Mouse (Mus musculus) CD4-positive, CD25-positive, alpha-beta regulatory T cell, adult 2 months (primary cell): ENCODE measurements around the gene Car5a.

Source experiments
- DNase-seq: peaks from one replicate; pipeline ENCODE4 v3.0.0-alpha.2; 2012; ENCODE audit warnings: low read depth, low spot score

Car5a gene

DNA sequence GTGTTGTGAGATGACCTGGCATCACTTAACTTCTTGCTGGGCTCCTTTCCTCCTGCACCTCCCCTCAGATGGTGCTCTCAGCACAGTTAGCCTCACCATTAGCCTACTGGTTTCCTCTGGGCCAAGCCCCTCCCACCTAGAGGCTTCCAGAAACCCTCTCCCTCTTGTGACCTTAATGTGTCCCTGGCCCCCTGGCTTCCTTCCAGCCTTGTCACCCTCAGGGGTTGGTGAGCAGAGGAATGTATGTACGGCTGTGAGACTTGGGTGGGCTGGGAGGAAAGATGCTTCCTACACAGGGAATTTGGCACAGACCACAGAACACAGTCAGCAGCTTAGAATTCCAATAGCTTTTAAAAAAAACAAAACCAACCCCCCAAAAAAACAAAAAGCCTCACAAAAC, 63.9 kb downstream of the Car5a start:
- no peak for DNase-seq

DNA sequence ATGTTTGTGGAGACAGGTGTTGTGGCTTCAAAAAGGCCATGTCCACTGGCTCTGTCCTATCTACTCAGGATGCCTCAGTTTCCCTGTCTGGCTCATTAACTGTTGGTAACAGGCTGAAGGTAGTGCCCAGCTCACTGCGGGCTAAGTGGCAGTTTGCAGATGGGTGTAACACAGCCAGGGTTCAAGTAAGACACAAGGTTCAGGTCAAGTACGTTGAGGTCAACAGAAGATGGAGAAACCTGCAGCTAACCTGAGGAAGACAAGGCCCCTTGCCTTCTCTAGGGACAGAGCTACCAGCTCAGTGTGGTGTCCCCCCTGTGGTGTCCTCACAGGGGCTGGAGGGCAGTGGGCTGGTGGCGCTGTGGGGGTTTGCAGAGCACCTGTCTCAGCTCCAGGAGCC, 65.0 kb downstream of the Car5a start:
- DNase-seq: no peak

GRCm38 (mm10) chr8:121877828-121878480, 66.8 kb downstream of the Car5a start:
- DNase-seq: no peak

- no peak for DNase-seq
Measured at GRCm38 (mm10) chr8:121877212-121877611, 67.5 kb downstream of the Car5a start.

- DNase-seq: no peak
Measured at GRCm38 (mm10) chr8:121875517-121875916, 69.2 kb downstream of the Car5a start.

- no peak for DNase-seq
Measured at GRCm38 (mm10) chr8:121875045-121875444, 69.7 kb downstream of the Car5a start.

GRCm38 (mm10) chr8:121874031-121874430, 70.7 kb downstream of the Car5a start:
- peak; percentile 56 for DNase-seq

DNA sequence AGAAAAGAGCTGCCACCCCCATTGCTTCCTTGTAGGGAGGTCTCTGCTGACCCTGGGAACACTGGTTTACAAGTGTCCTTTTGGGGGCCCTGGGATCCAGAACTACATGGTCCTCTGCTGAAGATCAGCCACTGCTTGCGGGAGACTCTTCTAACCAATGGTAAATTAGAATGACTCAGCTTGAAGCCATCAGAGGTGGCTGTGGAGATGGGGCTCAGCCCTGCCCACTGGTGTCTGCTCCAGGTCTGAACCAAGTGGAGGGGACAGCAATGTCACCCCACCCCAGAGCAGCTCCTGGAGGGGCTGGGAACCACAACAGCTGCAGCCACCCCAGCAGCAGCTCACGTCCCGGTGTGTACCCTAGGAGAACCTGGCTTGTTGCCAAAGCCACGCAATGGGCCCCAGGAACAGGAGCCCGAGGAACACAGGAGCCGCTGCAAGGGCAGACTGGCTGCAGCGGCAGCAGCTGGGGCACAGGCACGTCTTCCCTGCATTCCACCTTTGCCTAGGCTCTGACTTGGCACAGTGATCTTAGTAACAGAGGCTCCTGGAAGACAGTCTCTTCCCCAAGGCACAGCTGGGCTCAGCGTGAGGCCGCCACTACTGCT, 72.8 kb downstream of the Car5a start:
- no peak for DNase-seq

GRCm38 (mm10) chr8:121870190-121870589, 74.5 kb downstream of the Car5a start:
- DNase-seq: no peak

DNA sequence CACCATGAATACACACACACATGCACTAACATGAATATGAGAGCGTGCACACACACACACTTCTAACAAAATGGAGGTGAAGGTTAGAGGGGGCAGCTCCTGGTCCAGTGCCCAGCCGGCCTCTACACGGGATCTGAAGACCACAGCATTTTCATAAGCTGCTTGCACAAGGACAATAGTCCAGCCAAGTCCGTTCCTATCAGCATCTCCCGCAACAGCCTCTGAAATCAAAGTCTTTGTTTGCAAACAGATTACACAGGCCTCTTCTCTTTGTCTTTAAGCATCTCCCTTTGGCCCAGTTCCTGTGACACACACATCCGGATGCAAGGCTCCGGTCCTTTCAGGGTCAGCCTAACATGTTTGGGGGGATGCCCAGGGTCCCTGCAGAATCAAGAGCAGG, 75.8 kb downstream of the Car5a start:
- no peak for DNase-seq

DNA sequence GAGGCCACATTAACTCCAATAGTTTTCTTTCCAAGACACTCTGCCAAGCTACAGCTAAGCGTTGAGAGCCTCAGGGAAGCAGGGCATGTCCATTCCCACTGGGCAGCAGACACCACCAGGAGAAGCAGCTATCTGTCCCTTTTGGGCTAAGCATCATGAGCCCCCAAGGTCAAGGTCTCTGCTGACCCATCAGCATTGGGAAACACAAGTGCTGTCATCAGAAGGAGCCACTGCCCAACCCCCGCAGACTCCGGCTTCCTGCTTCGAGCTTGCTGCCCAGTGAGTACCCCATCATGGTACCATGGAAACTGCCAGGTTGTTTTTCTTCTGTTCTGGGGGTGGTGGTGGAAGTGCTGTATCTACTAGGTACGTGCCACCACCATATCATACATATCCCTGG, 76.5 kb downstream of the Car5a start:
- DNase-seq: no peak
